Mouse (Mus musculus): Measurements from ENCODE around the gene Micu2.
"Not testable (repeated sequence)": the region's sequence is repeated elsewhere in the genome, so short reads cannot be mapped to it uniquely, and the experiment has no call there.

GRCm38 (mm10) chr14:57912211-57913007 is 86.7 kb downstream of the Micu2 start:
- TF ChIP-seq EP300 (IDR thresholded peaks at IDR 0.05; ENCODE audit: insufficient read depth, low read depth, low read length); CTCF (IDR thresholded peaks at IDR 0.05); POLR2A (IDR thresholded peaks at IDR 0.05; ENCODE audit: insufficient read depth, low read depth, low read length): not testable (repeated sequence)
